Mouse (Mus musculus) hindlimb bud, embryonic 11.5 days (tissue): ENCODE data around the gene Dtx4.

Experiments used
- DNase-seq: peaks from one replicate; pipeline ENCODE4 v3.0.0-alpha.2; 2012; ENCODE audit warnings: low read depth, low spot score; ENCODE audit errors: extremely low spot score

The Dtx4 gene

DNA sequence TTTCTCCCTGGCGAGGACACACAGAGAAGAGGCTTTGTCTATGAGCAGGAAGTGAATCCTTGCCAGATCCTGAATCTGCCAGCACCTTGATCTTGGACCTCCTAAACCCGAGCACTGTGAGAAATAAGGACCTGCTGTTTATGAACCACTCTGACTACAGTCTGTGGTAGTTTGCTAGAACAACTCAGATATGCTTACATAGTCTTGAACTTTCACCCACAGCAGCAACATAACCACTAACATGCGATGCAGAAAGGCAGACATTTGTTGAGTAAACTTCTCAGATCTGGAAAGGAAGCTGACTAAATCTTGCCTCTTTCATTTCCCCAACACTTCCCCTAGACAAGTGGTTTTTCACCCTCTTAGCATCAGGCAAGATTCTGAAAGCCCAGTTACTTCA, 29.4 kb downstream of the Dtx4 start:
- no peak for DNase-seq

DNA sequence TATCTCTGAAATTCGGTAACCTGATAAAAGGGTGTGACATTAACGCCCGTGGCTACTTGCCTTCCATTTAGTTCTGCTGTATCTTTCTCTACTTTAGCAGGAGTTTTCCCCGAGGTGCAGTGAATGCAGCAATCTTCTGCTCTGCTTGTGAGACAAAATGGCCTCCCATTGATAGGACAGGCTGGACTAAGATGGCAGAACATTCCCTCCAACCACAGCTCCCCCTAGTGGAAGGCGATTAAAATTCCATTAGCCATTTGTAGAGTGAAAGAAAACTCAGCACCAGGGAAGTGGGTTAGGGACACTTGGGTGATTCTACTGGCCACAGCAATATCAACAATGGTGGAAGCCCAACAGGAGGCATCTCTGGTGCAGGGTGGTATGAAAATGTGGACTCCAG, 33.8 kb downstream of the Dtx4 start:
- no peak for DNase-seq

DNA sequence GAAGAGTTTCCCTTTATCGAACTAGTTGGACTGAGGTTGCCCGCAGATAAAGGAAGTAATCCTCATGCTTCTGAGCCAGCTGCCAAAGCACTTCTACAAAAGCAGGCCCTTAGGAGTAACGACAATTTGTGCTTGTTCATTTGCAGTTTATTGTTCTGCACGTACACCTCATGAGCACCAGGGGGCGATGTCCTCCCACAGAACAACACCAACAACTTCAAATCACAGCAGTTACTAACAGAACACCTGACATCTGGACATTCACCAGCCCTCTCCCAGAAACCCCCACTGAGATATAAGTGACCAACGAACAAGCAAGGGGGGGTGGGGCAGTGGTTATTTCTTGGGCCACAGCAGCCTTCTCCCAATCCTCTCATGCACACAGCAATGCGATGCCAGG, 35.0 kb downstream of the Dtx4 start:
- DNase-seq, result no peak

DNA sequence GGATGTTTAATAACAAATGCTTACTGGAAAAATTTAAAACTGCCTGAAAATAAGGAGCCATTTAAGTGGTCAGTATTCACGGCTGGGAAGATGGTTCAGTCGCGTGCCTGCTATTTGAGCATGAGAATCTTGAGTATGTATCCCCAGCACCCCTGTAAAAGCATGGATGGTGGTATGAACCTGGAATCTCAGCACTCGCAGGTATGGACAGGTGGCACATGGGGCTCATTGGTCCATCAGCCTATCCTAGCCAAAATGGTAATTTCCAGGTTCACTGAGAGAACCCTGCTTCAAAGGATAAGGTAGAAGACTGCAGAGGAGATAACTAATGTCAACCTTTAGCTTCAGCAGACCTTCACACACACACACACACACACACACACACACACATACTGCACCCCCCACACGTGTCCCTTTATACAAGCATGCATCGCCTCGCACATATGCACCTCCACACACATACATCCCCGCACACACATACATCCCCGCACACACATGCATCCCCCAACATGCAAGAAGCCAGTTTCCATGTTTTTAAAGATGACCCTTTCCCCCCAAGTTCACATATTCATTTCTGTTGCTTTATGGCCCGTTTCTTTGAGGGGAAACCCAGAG, 35.6 kb downstream of the Dtx4 start:
- DNase-seq, result no peak

DNA sequence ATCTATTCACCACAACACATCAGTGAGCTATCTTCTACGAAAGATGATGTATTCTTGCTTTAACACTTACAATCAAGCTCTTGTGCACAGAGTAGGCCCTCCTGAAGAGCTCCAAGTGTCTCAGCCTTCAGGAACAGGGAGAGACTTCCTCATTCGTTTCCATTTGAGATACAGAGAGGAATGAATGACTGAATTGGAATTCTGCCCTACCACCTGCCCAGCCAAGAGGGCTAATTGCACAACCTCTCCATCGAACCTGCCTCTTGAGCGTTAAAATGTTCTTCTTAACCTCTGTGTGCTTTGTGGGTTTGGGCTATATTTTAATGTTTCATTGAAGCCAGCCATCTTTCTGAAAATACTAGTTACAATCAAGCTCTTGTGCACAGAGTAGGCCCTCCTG, 36.6 kb downstream of the Dtx4 start:
- DNase-seq, result no peak

DNA sequence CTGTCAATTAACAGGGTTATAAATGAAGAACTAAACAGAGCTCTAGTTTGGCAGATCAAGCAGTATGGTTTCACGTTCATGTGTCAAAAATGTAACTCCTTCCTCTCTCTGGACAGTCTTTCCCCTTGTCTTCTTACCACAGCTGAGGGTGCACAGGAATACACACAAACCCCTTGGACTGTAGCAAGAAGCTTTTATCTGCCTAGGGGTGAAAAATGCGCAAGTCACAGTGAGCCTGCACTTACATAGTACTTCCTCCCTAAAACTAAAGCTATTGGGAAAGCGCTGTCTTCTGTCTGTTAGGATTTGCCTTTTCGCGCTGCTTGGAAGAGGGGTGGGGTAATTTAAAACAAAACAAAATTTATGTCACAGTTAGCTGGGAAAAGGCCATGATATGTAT, 37.1 kb downstream of the Dtx4 start:
- DNase-seq, result no peak

DNA sequence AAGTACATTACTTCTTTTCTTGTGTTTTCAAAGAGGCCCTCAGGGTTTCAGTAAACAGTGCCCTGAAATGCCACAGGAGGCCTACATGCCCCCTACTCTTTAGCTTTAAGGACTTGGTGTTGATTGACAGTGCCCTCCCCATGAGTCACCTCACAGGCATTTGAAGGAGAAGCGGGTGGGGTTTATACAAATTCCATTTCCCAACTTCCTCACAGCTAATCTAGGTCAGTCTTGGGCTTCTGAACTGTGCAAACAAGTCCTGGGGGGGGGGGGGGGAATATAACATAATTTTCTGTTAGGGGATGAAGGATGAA, 37.6 kb downstream of the Dtx4 start:
- DNase-seq, result no peak

DNA sequence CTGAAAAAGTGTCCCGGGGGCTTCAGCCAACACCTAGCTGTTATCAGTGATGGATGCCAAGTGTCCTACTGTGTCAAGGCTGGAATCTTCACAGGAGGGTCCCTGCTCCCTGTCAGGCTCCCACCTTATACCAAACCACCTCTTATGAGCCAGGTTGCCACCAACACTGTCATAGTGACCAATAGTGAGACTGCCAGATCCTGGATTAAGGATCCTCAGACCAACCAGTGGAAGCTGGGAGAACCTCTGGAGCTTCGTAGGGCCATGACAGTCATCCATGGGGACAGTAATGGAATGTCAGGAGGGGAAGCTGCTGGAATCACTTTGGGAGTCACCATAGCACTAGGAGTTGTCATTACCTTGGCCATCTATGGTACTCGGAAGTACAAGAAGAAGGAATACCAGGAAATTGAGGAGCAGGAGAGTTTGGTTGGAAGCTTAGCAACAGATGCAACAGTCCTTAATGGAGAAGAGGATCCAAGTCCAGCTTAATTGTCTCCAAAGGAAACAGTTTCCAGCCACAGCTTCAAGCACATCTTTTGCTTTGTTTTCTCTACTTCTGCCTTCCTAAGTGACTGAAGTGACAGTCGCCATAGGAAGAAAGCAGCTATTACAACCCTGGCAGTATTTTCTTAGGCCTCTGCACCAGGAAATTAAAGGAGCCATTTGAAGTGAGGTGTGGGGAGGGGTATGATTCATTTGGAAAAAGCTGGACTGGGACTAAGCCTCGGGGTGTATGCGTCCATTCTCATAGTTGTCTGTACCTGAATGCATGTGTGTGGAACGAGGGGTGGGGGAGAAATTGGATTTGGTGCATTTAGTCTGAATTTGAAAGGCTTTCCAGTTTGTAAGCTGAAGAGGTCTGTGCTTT, 38.2 kb downstream of the Dtx4 start:
- no peak for DNase-seq

DNA sequence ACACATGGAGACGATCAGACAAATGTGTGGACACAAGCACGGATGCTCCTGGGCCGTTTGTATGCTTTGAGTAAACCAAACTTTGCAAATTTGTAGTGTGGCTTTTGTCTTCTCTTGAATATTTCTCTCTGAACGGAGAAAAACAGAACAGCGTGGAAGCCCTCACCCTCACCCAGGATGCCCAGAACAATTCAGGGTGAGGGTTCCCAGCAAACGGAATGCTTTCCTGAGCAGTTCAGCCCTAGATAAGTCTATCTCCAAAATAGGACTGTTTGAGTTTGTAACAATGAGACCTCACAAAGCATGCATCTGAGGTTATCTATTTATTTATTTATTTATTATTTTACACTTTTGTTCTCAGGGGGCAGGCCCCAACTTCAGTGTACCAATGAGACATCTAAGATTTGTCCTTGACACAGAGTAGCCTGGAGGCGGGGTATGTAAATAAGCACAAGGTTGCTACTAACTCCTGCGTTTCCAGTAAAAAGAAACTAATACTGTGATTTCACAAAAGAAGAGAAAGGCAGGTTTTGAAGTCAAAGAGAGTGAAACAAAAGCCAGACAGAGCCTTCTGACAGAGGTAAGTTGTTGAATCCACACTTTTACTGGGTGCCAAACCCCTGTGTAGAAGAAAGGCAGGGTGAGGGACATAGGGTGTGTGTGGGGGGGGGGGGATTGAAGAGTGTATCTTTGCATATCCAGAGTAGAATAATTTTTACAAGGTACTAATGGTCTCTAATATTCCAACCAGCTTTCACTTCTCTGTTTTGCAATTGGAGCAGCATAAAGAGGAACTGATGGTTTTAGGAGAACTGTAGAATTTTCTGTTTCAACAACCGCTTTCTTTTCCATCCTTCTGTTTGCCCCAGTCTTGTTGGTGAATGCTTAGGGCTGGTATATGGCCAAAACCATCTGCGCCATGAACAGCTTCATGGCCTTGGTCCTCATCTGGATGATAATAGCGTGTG, 40.7 kb downstream of the Dtx4 start, which contains the start of gene Mpeg1:
Gene Mpeg1, plus strand, starts transcription at position 498 of the 968 bp plus-strand sequence.
- DNase-seq, result no peak

DNA sequence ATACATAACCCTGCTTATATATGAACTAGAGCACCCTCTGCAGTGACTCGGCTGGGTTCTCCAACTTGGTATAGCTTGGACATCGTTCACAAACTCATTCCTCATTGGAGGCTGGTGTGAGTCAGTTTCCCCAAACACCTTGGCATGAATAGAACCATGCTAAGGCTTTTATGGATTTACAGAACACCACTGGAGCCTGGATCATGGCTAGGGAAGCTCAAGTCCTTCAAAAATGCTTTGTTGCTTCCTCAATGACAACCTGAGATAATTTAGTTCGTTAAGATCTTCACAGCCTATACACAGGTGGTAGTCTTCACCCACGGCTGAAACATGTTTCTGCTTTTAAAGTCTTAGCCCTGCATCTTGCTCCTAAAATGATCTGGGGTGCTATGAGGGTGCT, 41.7 kb downstream of the Dtx4 start:
- DNase-seq, result no peak

DNA sequence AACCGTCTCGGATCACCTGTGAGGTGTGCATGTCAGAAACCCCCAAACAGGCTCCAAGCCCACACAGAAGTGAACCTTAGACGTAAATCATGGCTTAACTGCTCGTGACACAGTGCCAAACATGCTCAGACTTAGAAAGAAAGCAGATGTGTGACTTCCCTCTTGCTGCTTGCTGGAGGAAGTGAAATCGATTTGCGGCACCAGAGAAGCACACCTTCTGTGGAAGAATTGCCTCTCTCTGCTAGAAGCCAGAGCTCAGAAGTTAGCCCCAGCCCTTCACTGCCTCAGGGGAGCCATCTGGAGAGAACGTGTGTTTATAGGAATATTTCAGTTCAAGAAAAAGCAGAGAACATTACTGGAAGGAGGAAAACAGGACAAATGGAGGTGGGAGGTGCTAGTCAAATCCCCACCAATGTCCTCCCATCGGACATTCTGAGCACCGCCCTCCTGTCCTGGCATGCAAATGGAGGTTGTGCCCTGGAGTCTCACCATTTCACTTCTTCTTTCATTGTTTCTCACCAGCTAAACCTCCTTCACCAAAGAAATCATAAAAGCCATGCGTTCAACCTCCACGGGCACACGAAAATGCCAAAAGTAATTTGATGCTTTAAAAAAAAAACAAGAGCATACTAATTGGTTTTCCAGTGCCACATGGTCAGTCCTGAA, 43.7 kb downstream of the Dtx4 start:
- DNase-seq, result no peak

DNA sequence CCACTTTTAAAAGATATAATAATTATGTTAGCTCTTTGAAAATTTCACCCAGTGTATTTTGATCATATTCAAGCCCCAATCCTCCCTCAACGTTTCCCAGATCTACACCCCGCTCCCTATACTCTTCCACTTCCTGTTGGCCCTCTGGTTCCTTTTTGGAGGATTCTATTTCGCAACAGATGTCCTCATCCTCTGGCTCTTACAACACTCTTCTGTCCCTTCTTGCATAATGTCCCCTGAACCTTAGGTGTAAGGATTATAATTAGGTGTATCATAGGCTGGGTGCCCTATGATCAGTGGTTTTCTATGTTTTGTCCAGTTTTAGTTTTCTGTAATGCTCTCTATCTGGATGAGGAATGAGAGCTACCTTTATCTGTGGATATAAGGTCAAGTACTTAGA, 56.2 kb downstream of the Dtx4 start:
- DNase-seq, result no peak

DNA sequence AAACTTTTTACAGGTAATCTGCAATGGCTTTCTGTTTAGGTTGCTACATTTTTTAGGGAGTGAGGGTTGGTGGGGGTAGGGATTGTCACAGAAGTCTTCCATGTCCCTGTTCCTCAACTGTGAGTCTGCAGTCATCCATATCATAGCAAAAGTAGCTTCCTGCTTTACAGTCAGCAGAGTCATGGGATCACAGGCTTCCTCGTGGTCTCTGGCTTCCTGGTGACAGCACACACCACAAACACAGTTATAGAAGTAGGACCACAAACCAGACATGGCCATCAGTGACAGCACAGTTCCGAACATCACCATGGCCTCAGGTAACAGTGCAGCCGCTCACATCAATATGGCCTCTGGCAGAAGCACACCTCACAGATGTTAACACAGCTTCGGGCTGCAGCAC, 58.7 kb downstream of the Dtx4 start:
- no peak for DNase-seq

DNA sequence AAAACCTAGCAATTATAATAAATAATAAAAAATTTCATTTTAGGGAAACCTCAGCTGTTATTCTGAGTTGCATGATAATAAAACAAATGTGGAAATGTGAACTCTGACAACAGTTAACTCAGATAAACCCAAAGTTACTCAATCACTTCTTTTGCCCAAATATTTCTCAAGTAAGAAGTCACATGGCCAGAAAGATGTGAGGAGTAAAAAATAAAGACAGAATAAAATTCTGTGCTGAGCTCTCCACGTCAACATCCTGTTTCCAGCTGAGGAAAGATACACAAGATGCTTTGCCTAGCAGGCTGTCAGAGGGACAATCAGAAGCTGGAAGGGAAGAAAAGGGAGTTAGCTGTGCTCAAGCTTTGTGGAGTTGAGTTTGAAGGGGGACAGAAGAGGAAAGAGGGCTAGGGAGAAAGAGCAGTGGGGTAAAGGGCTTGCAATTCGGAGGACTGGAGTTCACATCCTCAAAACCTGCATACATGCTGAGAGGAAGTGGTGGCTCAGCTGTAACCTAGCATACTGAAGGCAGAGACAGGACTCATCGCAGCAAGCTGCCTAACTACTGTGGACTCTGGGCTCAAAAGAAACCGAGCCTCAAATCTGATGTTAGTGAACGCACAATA, 61.0 kb downstream of the Dtx4 start:
- no peak for DNase-seq

DNA sequence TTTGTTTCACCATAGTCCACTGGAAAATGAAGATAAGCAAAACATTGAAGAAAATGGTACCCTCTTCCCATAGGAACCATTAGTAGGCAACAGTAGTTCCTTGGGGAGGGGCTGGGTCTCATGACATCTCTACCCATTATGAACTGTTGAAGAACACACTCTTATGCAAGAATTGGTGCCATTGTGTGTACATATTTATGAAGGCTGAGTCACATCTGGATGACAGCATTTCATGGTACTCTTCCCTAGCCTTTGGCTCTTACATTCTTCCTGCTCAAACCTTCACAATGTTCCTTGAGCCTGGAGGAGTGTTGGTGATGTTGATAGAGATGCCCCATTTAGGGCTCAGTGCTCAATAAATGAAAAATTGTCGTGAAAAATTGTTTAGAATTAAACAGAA, 61.7 kb downstream of the Dtx4 start:
- no peak for DNase-seq

DNA sequence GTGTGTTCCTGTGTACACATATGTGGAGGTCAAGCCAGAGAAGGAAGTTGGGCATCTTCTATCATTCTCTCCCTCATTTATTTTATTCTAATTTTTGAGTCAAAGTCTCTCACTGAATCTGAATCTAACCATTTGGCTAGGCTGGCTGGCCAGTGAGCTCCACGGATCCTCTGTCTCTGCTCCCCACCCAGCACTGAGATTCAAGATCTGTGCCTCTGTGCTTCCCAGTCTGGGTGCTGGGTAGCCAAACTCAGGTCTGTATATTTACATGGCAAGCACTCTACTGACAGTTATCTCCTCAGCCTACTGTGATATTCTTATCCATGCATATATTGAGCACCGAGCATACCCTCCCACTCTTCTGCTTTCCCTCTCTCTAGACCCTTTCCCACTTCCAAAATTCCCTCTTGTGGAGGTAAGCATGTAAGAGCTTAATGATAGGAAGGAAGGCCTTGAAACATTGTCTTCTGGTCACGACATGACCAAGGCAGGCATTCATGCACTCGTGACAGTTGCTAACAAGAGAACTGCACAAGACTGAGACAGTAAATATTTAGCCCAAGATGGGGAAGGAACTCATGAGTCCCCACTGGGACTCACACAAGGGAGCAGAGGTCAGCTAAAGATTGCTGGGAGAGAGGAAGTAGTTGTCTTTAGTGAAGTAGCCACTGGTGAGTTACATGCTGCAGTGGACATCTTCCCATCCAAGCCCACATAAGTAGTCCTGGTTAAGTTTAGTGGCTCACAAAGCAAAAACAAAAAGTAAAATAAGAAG, 65.3 kb downstream of the Dtx4 start:
- DNase-seq, result no peak

DNA sequence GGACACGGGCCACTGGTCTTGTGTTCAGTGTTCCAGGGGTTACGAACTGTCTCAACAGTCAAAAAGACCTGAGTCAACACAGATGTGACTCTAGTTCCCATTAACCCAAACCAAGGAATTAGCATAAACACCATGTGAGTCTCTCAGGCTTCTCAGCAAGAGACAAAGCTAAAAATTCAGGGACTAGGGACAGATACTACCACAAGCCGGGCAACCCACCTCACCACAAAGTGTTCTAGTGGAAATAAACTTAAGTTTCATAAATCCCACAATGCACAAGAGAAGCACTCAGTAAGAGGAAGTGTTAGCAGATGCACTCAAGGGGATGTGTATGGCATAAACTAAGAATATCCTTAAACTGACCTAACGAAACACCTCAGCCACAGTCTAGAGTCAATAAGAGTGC, 66.2 kb downstream of the Dtx4 start:
- no peak for DNase-seq

DNA sequence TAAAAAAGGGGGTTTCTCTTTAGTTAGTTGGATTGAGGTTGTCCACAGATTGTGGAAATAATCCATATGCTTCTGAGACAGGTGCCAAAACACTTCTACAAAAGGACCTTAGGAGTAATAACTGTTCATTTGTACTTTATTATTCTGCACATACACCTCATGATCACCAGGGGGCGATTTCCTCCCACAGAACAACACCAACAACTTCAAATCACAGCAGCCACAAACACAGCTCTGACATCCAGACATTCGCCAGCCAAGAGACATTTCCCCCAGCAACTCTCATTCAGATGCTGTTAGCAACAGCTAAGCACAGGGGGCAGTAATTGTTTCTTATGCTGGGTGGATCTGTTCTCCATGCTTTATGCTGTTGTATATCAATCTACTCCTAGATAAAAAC, 68.2 kb downstream of the Dtx4 start:
- DNase-seq, result no peak

DNA sequence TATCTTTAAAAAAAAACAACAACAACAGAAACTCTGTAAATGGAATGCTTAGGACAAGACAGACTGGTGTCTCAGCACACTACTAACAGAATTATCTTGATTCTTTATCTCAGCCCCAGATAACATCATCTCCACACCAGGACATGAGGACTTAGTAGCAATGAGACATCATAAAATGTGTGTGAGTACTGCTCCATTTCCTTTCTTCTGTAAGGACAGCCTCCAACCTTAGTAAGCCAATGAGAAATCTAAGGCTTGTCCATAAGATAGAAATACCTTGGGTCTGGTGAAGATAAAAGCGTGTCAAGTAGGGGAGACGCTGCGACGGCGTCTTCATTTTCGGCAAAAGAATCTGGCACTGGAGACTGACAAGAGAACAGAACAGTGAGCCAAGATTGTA, 73.6 kb downstream of the Dtx4 start, which contains the start of gene Pfpl:
Gene Pfpl, plus strand, starts transcription at position 301 of the 400 bp plus-strand sequence.
- no peak for DNase-seq

DNA sequence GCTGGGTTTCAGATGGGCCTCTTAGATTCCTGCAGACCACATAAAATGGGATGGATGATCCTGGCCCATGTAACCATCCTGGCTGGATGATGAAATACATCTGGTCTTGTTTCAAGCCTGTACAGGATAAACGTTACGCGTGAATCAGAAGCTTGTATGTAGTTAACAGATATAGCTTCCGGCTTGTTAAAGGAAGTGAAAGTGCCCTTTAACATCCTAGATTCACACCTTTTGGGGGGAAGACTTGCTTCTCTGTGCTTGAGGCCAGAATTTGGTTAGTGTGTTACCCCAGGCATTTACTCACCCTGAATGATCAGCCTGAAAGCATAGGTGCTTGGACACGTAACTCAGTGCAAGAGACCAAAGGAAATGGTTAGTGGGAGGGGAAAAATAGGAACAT, 74.2 kb downstream of the Dtx4 start:
- no peak for DNase-seq
